Mouse (Mus musculus) midbrain, postnatal 0 days (tissue): ENCODE results near the gene Asb17. TPM values are rescaled to one million over a fixed set of nuclear protein-coding genes. Genes with fewer than 3 reads are reported as not detected.
"Not testable (repeated sequence)": the region's sequence is repeated elsewhere in the genome, so short reads cannot be mapped to it uniquely, and the experiment has no call there.

Source experiments
- ATAC-seq: fragments of 200-750 bp; cut with Nextera tagmentation; 2 replicates; pipeline ENCODE4 v1.8.0; 2017; ENCODE audit warnings: moderate number of reproducible peaks, mild to moderate bottlenecking, moderate TSS enrichment, moderate library complexity; ENCODE audit not compliant: low FRiP score
- DNase-seq: peaks from one replicate; pipeline ENCODE4 v3.0.0-alpha.2; 2015; ENCODE audit warnings: low spot score
- H3K27ac ChIP-seq: fragments of 300-500 bp; sonication (generic); 2 replicates; pipeline ENCODE4 v1.5.1; 2014; ENCODE audit warnings: low read depth, mild to moderate bottlenecking, low read length, mixed read lengths
- H3K27me3 ChIP-seq: fragments of 300-500 bp; sonication (generic); 2 replicates; pipeline ENCODE4 v1.6.1; 2014; ENCODE audit warnings: low read length, control low read depth, mixed read lengths; ENCODE audit not compliant: insufficient read depth
- H3K36me3 ChIP-seq: fragments of 300-500 bp; sonication (generic); 2 replicates; pipeline ENCODE4 v1.6.1; 2014; ENCODE audit warnings: low read length, control low read depth, mixed read lengths; ENCODE audit not compliant: insufficient read depth
- H3K4me1 ChIP-seq: fragments of 300-500 bp; sonication (generic); 2 replicates; pipeline ENCODE4 v1.6.1; 2014; ENCODE audit warnings: mild to moderate bottlenecking, control low read depth, antibody characterized with exemption, low read length, mixed read lengths; ENCODE audit not compliant: insufficient read depth
- H3K4me2 ChIP-seq: fragments of 300-500 bp; sonication (generic); 2 replicates; pipeline ENCODE4 v1.6.1; 2014; ENCODE audit warnings: low read depth, mild to moderate bottlenecking, low read length, mixed read lengths; ENCODE audit not compliant: poor library complexity, severe bottlenecking
- H3K4me3 ChIP-seq: fragments of 300-500 bp; sonication (generic); 2 replicates; pipeline ENCODE4 v1.5.1; 2014; ENCODE audit warnings: low read depth, mild to moderate bottlenecking, low read length, moderate library complexity
- H3K9ac ChIP-seq: fragments of 300-500 bp; sonication (generic); replicated peaks from 2 replicates; pipeline ENCODE4 v1.6.1; 2014; ENCODE audit warnings: mild to moderate bottlenecking, low read length, moderate library complexity, mixed read lengths; ENCODE audit not compliant: poor library complexity, severe bottlenecking
- H3K9me3 ChIP-seq: fragments of 300-500 bp; sonication (generic); 2 replicates; pipeline ENCODE4 v1.6.1; 2016; ENCODE audit warnings: low read length, control low read depth
- CTCF ChIP-seq: IDR thresholded peaks from 2 replicates; pipeline ENCODE4 v1.5.1; 2016; ENCODE audit warnings: antibody characterized with exemption, mild to moderate bottlenecking
- WGBS: fragments of 180-500 bp; shearing (Covaris S2); extraction: QIAGEN DNeasy Blood & Tissue Kit; methylation state at CpG from one replicate; pipeline ENCODE4 v1.1.7; 2014; 5-methylcytosine and 5-hydroxymethylcytosine counted together
- polyA plus RNA-seq: library from polyadenylated mRNA; unstranded; fragments of >200 nt; fragmentation: Nextera tagmentation; extraction: Ambion mirVana; gene quantifications from 2 replicates; pipeline ENCODE4 v1.2.1, GENCODE M21; 2015
- total RNA-seq: library from RNA; depleted of rRNA; stranded (reverse); fragments of >200 nt; gene quantifications from 2 replicates; pipeline ENCODE4 v1.2.3, GENCODE M21; 2014

The Asb17 gene
- total and polyA plus RNA-seq, 2 experiments from 2014 or later = 0.07 to 0.44 TPM

DNA sequence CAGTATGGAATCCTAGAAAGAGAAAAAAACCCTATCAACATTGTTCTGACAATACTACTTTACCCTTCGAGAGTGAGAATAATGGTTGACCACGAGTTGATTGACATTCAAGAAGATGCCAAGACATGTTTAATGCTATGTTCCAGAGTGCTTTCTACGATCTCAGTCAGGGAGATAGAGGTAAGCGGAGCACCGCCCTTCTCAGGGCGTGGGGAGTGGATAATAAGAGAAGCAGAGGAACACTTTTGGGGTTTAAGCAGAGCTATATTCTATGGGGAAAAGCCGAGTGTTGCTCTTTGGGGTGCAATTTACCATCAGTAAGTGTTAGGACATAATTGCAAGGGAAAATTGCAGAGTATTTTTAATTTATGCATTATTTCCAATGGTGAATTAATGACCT lies 6.8 kb downstream of the Asb17 start:
- DNase-seq (no peak), ATAC-seq (no peak)
- Histone ChIP-seq H3K4me3 (no peak overlapping the region), H3K9ac (no peak overlapping the region), H3K4me2 (no peak overlapping the region), H3K9me3 (no peaks in the 10 kb centered on the region), H3K36me3 (no peaks in the 10 kb centered on the region), H3K27ac (no peak overlapping the region), H3K27me3 (no peaks in the 10 kb centered on the region), H3K4me1 (no peaks in the 10 kb centered on the region)
- no peak for TF ChIP-seq CTCF
- 85% methylated on average over 7 of the region's 7 CpGs for WGBS

DNA sequence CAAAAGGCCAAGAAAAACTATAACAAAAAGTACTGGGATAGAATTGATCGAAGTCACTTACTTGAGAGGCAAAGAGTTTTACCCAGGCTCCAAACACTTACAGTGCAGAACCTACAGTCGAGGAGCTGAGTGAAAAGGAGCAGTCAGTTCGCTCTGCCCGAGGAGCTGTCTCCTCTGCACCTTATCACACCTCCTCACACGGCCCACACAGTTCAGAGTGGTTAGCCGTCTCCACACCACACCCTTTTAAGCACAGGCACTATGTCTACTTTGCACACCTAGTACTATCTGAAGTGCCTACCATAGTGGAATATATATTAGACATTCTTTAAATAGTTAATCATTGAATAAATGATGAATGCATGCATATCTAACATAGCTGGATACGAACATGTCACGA lies 8.3 kb downstream of the Asb17 start:
- H3K4me1 ChIP-seq = no peaks in the 10 kb centered on the region
- no peaks in the 10 kb centered on the region for H3K27me3 ChIP-seq
- no peak overlapping the region for H3K4me3 ChIP-seq
- no peak overlapping the region for H3K27ac ChIP-seq
- TF ChIP-seq CTCF = no peak
- no peak for DNase-seq
- no peaks in the 10 kb centered on the region for H3K36me3 ChIP-seq
- H3K4me2 ChIP-seq = no peak overlapping the region
- H3K9me3 ChIP-seq = no peaks in the 10 kb centered on the region
- H3K9ac ChIP-seq = no peak overlapping the region
- WGBS = 87% methylated on average over 8 of the region's 8 CpGs
- ATAC-seq = no peak

DNA sequence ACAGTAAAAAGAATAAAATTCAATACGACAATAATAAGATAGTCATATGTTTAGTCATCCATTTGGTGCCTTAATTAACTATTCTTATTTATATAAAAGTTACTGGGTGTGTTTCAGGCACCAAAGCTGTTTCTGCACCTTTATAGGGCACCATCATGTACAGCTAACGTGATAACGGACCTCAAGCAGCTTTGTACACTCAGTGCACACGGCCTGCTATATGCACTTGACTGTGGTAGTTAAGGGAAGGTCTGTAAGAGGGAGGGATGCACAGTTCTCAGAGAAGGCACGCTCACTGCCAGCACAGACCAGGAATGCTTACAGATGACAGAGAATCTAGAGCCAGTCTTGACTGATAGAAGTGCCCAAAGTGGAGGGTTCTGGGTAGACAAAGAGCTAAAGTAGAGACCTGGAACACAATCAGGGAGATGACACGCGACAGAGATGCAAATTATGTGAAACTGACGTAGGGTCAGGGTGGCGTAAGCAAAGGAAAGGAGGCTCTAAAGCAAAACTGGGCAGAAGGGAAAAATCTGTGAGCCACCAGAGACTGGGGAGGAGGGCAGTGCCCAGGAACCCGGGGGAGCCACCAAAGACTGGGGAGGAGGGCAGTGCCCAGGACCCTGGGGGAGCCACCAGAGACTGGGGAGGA lies 14.5 kb downstream of the Asb17 start:
- Histone ChIP-seq H3K4me2 (no peak overlapping the region), H3K4me3 (no peak overlapping the region), H3K27me3 (no peaks in the 10 kb centered on the region), H3K9me3 (no peaks in the 10 kb centered on the region), H3K4me1 (no peaks in the 10 kb centered on the region), H3K9ac (no peak overlapping the region), H3K27ac (no peak overlapping the region), H3K36me3 (no peaks in the 10 kb centered on the region)
- no peak for DNase-seq
- ATAC-seq = no peak
- 79% methylated on average over 10 of the region's 10 CpGs for WGBS
- no peak for TF ChIP-seq CTCF

DNA sequence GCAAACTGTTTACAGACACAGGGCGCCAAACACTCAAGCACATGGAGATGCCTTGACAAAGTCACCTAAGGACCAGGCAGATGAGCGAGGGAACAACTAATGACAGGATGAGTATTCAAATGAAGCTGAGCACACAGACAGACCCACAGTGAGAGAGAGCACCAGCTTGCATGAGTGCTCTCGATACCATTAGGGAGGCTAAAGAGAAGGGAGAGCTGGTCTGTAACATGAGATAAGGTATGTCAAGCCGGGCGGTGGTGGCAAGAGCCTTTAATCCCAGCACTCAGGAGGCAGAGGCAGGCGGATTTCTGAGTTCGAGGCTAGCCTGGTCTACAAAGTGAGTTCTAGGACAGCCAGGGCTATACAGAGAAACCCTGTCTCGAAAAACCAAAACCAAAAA lies 16.4 kb downstream of the Asb17 start:
- H3K4me2 ChIP-seq, H3K4me3 ChIP-seq, H3K27me3 ChIP-seq, H3K9ac ChIP-seq, DNase-seq, H3K4me1 ChIP-seq, ATAC-seq, H3K9me3 ChIP-seq, H3K36me3 ChIP-seq, H3K27ac ChIP-seq: not testable (repeated sequence)
- 90% methylated on average over 8 of the region's 8 CpGs for WGBS

GRCm38 (mm10) chr3:153863816-153864215 lies 19.8 kb downstream of the Asb17 start:
- DNase-seq (no peak), ATAC-seq (no peak)
- H3K36me3 ChIP-seq = no peaks in the 10 kb centered on the region
- WGBS = 83% methylated on average over 2 of the region's 2 CpGs
- H3K9me3 ChIP-seq = no peaks in the 10 kb centered on the region
- no peak overlapping the region for H3K9ac ChIP-seq
- H3K4me3 ChIP-seq = no peak overlapping the region
- no peak overlapping the region for H3K4me2 ChIP-seq
- TF ChIP-seq CTCF = no peak
- H3K27ac ChIP-seq = no peak overlapping the region
- H3K27me3 ChIP-seq = no peaks in the 10 kb centered on the region
- H3K4me1 ChIP-seq = no peaks in the 10 kb centered on the region

DNA sequence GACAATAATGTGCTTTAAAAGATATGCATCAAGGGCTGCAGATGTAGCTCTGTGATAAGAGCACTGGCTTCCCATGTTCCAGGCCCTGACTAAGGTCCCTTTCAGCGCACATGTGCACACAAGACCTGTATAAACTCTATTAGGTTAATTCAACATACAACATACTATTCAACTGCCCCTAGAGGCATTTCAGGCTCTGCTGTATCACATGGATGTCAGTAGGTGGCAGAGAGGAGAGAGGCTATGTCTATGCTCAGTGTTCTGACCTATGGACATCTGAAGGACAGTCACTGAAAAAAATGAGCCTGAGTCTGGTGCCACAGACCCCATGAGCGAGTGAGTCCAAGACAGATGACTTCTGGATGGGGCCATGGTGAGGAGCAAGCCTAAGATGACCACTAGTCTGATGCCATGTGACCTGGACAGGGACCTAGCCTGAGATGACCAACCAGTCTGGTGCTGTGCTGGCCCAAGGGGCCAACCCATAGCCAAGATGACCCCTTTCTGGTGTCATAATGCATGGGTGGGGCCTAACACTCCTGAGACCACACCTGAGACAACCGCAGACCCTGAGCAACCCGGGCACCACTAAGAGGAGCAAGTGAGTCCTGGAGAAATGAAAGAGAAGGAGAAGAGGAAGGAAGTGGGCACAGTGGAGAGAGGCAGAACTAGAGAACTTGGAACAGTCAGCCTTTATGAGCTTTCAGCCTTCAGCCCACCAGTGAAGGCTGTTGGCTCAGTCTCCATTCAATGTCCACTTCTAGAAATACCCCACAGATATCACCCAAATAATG lies 20.8 kb downstream of the Asb17 start:
- 96% methylated on average over 4 of the region's 4 CpGs for WGBS
- no peak for DNase-seq

More for the DNA sequence above, 20.8 kb downstream of the Asb17 start:
- H3K4me3 ChIP-seq = no peak overlapping the region
- no peaks in the 10 kb centered on the region for H3K9me3 ChIP-seq
- no peaks in the 10 kb centered on the region for H3K4me1 ChIP-seq
- no peaks in the 10 kb centered on the region for H3K36me3 ChIP-seq
- no peak for ATAC-seq
- no peak for TF ChIP-seq CTCF
- no peak overlapping the region for H3K4me2 ChIP-seq
- H3K27ac ChIP-seq = no peak overlapping the region
- H3K9ac ChIP-seq = no peak overlapping the region
- no peaks in the 10 kb centered on the region for H3K27me3 ChIP-seq
